Mouse (Mus musculus) MEL (cell line): ENCODE results near the gene Morc3. TPM values are rescaled to one million over a fixed set of nuclear protein-coding genes. Genes with fewer than 3 reads are reported as not detected.

Source experiments
- DNase-seq: peaks from one replicate; pipeline ENCODE4 v3.0.0; 2011; ENCODE audit warnings: low read depth, low spot score
- H3K27ac ChIP-seq: 2 replicates; pipeline ENCODE4 v1.5.1; 2012; ENCODE audit warnings: low read depth, mild to moderate bottlenecking, control low read depth, low read length, moderate library complexity; ENCODE audit not compliant: control insufficient read depth
- H3K27me3 ChIP-seq, 2 experiments: fragments of 150-350 bp in 1 of 2; sonication (generic) in 1 of 2; 2 replicates each; pipeline ENCODE4 v1.6.1; 2012; ENCODE audit warnings: low read length in 2 of 2, mild to moderate bottlenecking in 2 of 2, improper control_type of control experiment in 1 of 2, moderate library complexity in 1 of 2; ENCODE audit not compliant: insufficient read depth in 2 of 2, control insufficient read depth in 1 of 2
- H3K36me3 ChIP-seq, 2 experiments: 2 replicates each; pipeline ENCODE4 v1.6.1; 2012 to 2014; ENCODE audit warnings: low read length in 2 of 2, improper control_type of control experiment in 1 of 2, inconsistent platforms in 1 of 2, mild to moderate bottlenecking in 1 of 2; ENCODE audit not compliant: insufficient read depth in 2 of 2, control insufficient read depth in 1 of 2
- H3K4me1 ChIP-seq, 2 experiments: fragments of 150-350 bp in 1 of 2; sonication (generic) in 1 of 2; 2 replicates each; pipeline ENCODE4 v1.6.1; 2012; ENCODE audit warnings: low read length in 2 of 2, improper control_type of control experiment in 1 of 2, mild to moderate bottlenecking in 1 of 2; ENCODE audit not compliant: insufficient read depth in 2 of 2, control insufficient read depth in 1 of 2
- H3K4me3 ChIP-seq, 2 experiments: fragments of 150-350 bp in 1 of 2; sonication (generic) in 1 of 2; 2 replicates each; pipeline ENCODE4 v1.5.1; 2012; ENCODE audit warnings: low read depth in 2 of 2, low read length in 2 of 2, mild to moderate bottlenecking in 2 of 2, moderate library complexity in 2 of 2, control low read depth in 1 of 2, improper control_type of control experiment in 1 of 2; ENCODE audit not compliant: control insufficient read depth in 1 of 2, insufficient read depth in 1 of 2
- H3K79me2 ChIP-seq: 2 replicates; pipeline ENCODE4 v1.6.1; 2012; ENCODE audit warnings: mild to moderate bottlenecking, low read length, moderate library complexity; ENCODE audit not compliant: control insufficient read depth, poor library complexity, insufficient read depth
- H3K9ac ChIP-seq: 2 replicates; pipeline ENCODE4 v1.6.1; 2012; ENCODE audit warnings: low read depth, mild to moderate bottlenecking, control low read depth, low read length, moderate library complexity; ENCODE audit not compliant: control insufficient read depth, poor library complexity, severe bottlenecking
- H3K9me3 ChIP-seq: fragments of 150-350 bp; sonication (generic); replicated peaks from 2 replicates; pipeline ENCODE4 v1.6.1; 2012; ENCODE audit warnings: mild to moderate bottlenecking, low read length, improper control_type of control experiment, moderate library complexity; ENCODE audit not compliant: insufficient read depth
- E2F4 ChIP-seq: IDR thresholded peaks from 2 replicates; pipeline ENCODE4 v1.6.1; 2011; ENCODE audit warnings: low read depth, low read length, improper control_type of control experiment, borderline replicate concordance
- EP300 ChIP-seq, 2 experiments: IDR thresholded peaks; 2 replicates each; pipeline ENCODE4 v1.6.1; 2011; ENCODE audit warnings: improper control_type of control experiment in 2 of 2, low read length in 2 of 2, low read depth in 1 of 2, mild to moderate bottlenecking in 1 of 2
- ETS1 ChIP-seq: IDR thresholded peaks from 2 replicates; pipeline ENCODE4 v1.6.1; 2012; ENCODE audit warnings: low read depth, mild to moderate bottlenecking, inconsistent platforms, low read length, improper control_type of control experiment, moderate library complexity
- GATA1 ChIP-seq: IDR thresholded peaks from 2 replicates; pipeline ENCODE4 v1.6.1; 2011; ENCODE audit warnings: low read depth, low read length, improper control_type of control experiment
- HCFC1 ChIP-seq: IDR thresholded peaks from 2 replicates; pipeline ENCODE4 v1.6.1; 2012; ENCODE audit warnings: low read depth, mild to moderate bottlenecking, inconsistent platforms, low read length, improper control_type of control experiment, moderate library complexity
- KAT2A ChIP-seq: conservative IDR thresholded peaks from 2 replicates; pipeline ENCODE4 v1.6.1; 2012; ENCODE audit warnings: low read depth, low read length, improper control_type of control experiment, inconsistent platforms
- MAFK ChIP-seq: IDR thresholded peaks from 2 replicates; pipeline ENCODE4 v1.6.1; 2011; ENCODE audit warnings: low read depth, mild to moderate bottlenecking, low read length, improper control_type of control experiment, borderline replicate concordance
- MAZ ChIP-seq: IDR thresholded peaks from 2 replicates; pipeline ENCODE4 v1.6.1; 2012; ENCODE audit warnings: low read depth, mild to moderate bottlenecking, inconsistent platforms, low read length, improper control_type of control experiment
- NELFE ChIP-seq: IDR thresholded peaks from 2 replicates; pipeline ENCODE4 v1.6.1; 2011; ENCODE audit warnings: low read depth, low read length, improper control_type of control experiment
- TBP ChIP-seq: IDR thresholded peaks from 2 replicates; pipeline ENCODE4 v1.8.0; 2011; ENCODE audit warnings: low read depth, low read length, improper control_type of control experiment
- TCF12 ChIP-seq: IDR thresholded peaks from 2 replicates; pipeline ENCODE4 v1.6.1; 2014; ENCODE audit warnings: low read depth, mild to moderate bottlenecking, inconsistent platforms, low read length, improper control_type of control experiment, moderate library complexity
- UBTF ChIP-seq: IDR thresholded peaks from 2 replicates; pipeline ENCODE4 v1.6.1; 2012; ENCODE audit warnings: low read depth, mild to moderate bottlenecking, inconsistent platforms, low read length, improper control_type of control experiment, moderate library complexity, borderline replicate concordance; ENCODE audit not compliant: insufficient read depth
- ZNF384 ChIP-seq: IDR thresholded peaks from 2 replicates; pipeline ENCODE4 v1.6.1; 2012; ENCODE audit warnings: low read depth, mild to moderate bottlenecking, inconsistent platforms, low read length, improper control_type of control experiment
- polyA plus RNA-seq, 2 experiments: library from polyadenylated mRNA; stranded (reverse) in 1 of 2; unstranded in 1 of 2; fragments of >175 nt in 1 of 2; fragments of >200 nt in 1 of 2; gene quantifications; 2 replicates each; pipeline versions ENCODE4 v1.2.1 to v1.2.4; 2012; ENCODE audit warnings: low replicate concordance in 2 of 2, low read depth in 1 of 2; ENCODE audit not compliant: insufficient read length in 2 of 2, insufficient read depth in 1 of 2, missing spikeins in 1 of 2
- total RNA-seq: library from RNA; depleted of rRNA; stranded (reverse); fragments of 300-350 nt; gene quantifications from 2 replicates; pipeline ENCODE4 v1.2.3, GENCODE M21; 2012

Gene Morc3
- total and polyA plus RNA-seq, 3 experiments, result 23.3 to 276 (median 39.1) TPM

GRCm38 (mm10) chr16:93830071-93830470 is 1.9 kb upstream of the Morc3 start:
- Histone ChIP-seq H3K79me2 (peaks cover 29% of the 10 kb centered on the region), H3K4me1 (peaks cover 3 to 13% of the 10 kb centered on the region in 2 experiments), H3K9me3 (no peaks in the 10 kb centered on the region), H3K9ac (no peak overlapping the region), H3K4me3 (no peak overlapping the region), H3K36me3 (peaks cover 0 to 22% of the 10 kb centered on the region in 2 experiments; a peak in 2 of 4 replicates), H3K27me3 (no peaks in the 10 kb centered on the region), H3K27ac (no peak overlapping the region)
- TF ChIP-seq GATA1 (no peak), TCF12 (no peak), ETS1 (no peak), UBTF (no peak), HCFC1 (no peak), MAZ (no peak)
- DNase-seq, result no peak

GRCm38 (mm10) chr16:93830916-93831315 is 1.0 kb upstream of the Morc3 start:
- H3K9me3 ChIP-seq, result no peaks in the 10 kb centered on the region
- peaks cover 0 to 23% of the 10 kb centered on the region in 2 experiments; a peak in 3 of 4 replicates for H3K36me3 ChIP-seq
- peaks cover 3 to 13% of the 10 kb centered on the region in 2 experiments for H3K4me1 ChIP-seq
- no peak for DNase-seq
- no peaks in the 10 kb centered on the region for H3K27me3 ChIP-seq
- no peak for TF ChIP-seq KAT2A
- no peak for TF ChIP-seq EP300 (IDR thresholded peaks at IDR 0.05; ENCODE audit: low read depth in 1 of 2, low read length in 2 of 2)
- no peak for TF ChIP-seq NELFE
- TF ChIP-seq ZNF384, result no peak
- TF ChIP-seq TBP, result no peak
- TF ChIP-seq MAFK, result no peak
- no peak for TF ChIP-seq E2F4
- TF ChIP-seq UBTF, result no peak
- no peak overlapping the region for H3K4me3 ChIP-seq
- H3K79me2 ChIP-seq, result peaks cover 38% of the 10 kb centered on the region
- H3K9ac ChIP-seq, result no peak overlapping the region
- H3K27ac ChIP-seq, result no peak overlapping the region
